Mouse (Mus musculus) layer of hippocampus, adult 2 months (tissue): ENCODE measurements around the gene Gm14226. TPM values are rescaled to one million over a fixed set of nuclear protein-coding genes. Genes with fewer than 3 reads are reported as not detected.
A peak's percentile ranks its signal among the peaks of the same experiment; 100 is the strongest.
"Not testable (repeated sequence)": the region's sequence is repeated elsewhere in the genome, so short reads cannot be mapped to it uniquely, and the experiment has no call there.

ENCODE experiments used
- DNase-seq, 2 experiments: peaks; one replicate each; pipeline ENCODE4 v3.0.0; 2022; ENCODE audit warnings: low spot score in 2 of 2
- H3K27ac ChIP-seq: fragments of 200-600 bp; 2 replicates; pipeline ENCODE4 v1.8.1; 2022
- H3K4me3 ChIP-seq: fragments of 200-600 bp; 2 replicates; pipeline ENCODE4 v1.8.1; 2022; ENCODE audit warnings: mild to moderate bottlenecking
- CTCF ChIP-seq: fragments of 200-600 bp; conservative IDR thresholded peaks from 2 replicates; pipeline ENCODE4 v1.8.1; 2022; ENCODE audit warnings: antibody characterized with exemption, mild to moderate bottlenecking, moderate library complexity
- total RNA-seq, 2 experiments: library from RNA; stranded (reverse); gene quantifications; 2 replicates each; pipeline ENCODE4 v1.2.3; 2021

Gene Gm14226
- total RNA-seq, 2 experiments from 2014 or later: 0.15 to 0.17 TPM

- TF ChIP-seq CTCF: peak; percentile 84
- DNase-seq: peak; percentile 85 to 87
- Histone ChIP-seq H3K4me3 (peak overlapping the region; percentile 56), H3K27ac (peak overlapping the region; percentile 83)
These were observed 1.6 kb downstream of the Gm14226 start for GRCm38 (mm10) chr2:155019673-155020072.

- H3K27ac ChIP-seq, DNase-seq, H3K4me3 ChIP-seq: not testable (repeated sequence)
These were observed 2.3 kb downstream of the Gm14226 start for GRCm38 (mm10) chr2:155020247-155020826.

- H3K27ac ChIP-seq: no peak overlapping the region
- no peak for DNase-seq
- no peak for TF ChIP-seq CTCF
- no peak overlapping the region for H3K4me3 ChIP-seq
These were observed 12.8 kb downstream of the Gm14226 start for GRCm38 (mm10) chr2:155030831-155031230.

- no peak overlapping the region for H3K27ac ChIP-seq
- no peak for TF ChIP-seq CTCF
- DNase-seq: no peak
- H3K4me3 ChIP-seq: no peak overlapping the region
These were observed 15.1 kb downstream of the Gm14226 start for GRCm38 (mm10) chr2:155032938-155033710.

GRCm38 (mm10) chr2:155039956-155040355 lies 21.9 kb downstream of the Gm14226 start:
- no peak for DNase-seq
- Histone ChIP-seq H3K4me3 (no peak overlapping the region), H3K27ac (no peak overlapping the region)
- no peak for TF ChIP-seq CTCF

GRCm38 (mm10) chr2:155044542-155044941 lies 26.5 kb downstream of the Gm14226 start:
- no peak for DNase-seq
- no peak for TF ChIP-seq CTCF
- no peak overlapping the region for H3K27ac ChIP-seq
- H3K4me3 ChIP-seq: no peak overlapping the region

GRCm38 (mm10) chr2:155045075-155045474 lies 27.0 kb downstream of the Gm14226 start:
- no peak for DNase-seq
- TF ChIP-seq CTCF: no peak
- no peak overlapping the region for H3K27ac ChIP-seq
- H3K4me3 ChIP-seq: no peak overlapping the region

- no peak for TF ChIP-seq CTCF
- no peak overlapping the region for H3K27ac ChIP-seq
- no peak overlapping the region for H3K4me3 ChIP-seq
- DNase-seq: no peak
These were observed 28.7 kb downstream of the Gm14226 start for GRCm38 (mm10) chr2:155046803-155047202.

GRCm38 (mm10) chr2:155047452-155048178 lies 29.5 kb downstream of the Gm14226 start:
- no peak for TF ChIP-seq CTCF
- DNase-seq: no peak
- Histone ChIP-seq H3K4me3 (no peak overlapping the region), H3K27ac (no peak overlapping the region)

GRCm38 (mm10) chr2:155050108-155050503 lies 32.0 kb downstream of the Gm14226 start:
- H3K27ac ChIP-seq: peak overlapping the region; percentile 98
- no peak for DNase-seq
- peak overlapping the region; percentile 65 for H3K4me3 ChIP-seq
- no peak for TF ChIP-seq CTCF

- Histone ChIP-seq H3K27ac (peak overlapping the region; percentile 98), H3K4me3 (peak overlapping the region; percentile 65)
- DNase-seq: peak; percentile 88 to 95
- no peak for TF ChIP-seq CTCF
These were observed 32.6 kb downstream of the Gm14226 start for GRCm38 (mm10) chr2:155050504-155051236.

- H3K4me3 ChIP-seq: peak overlapping the region; percentile 65
- H3K27ac ChIP-seq: peak overlapping the region; percentile 98
- no peak for DNase-seq
- TF ChIP-seq CTCF: no peak
These were observed 33.7 kb downstream of the Gm14226 start for GRCm38 (mm10) chr2:155051622-155052351.
